Mouse (Mus musculus): ENCODE data around the gene Dnah17. TPM values are rescaled to one million over a fixed set of nuclear protein-coding genes. Genes with fewer than 3 reads are reported as not detected.

The Dnah17 gene
- total RNA-seq, 2 experiments from 2014 or later: 0.02 to 0.07 TPM

Small RNAs within 50 kb of the gene (microRNA-seq; reads per million reads assigned to microRNA genes)
- gene Mir6933: 0 to 0.64 reads per million in 2 experiments

Other genes with a start within 250 kb of the Dnah17 start
- 1 to 10 TPM; 6.2 to 9.8 TPM for gene Socs3, start 160.6 kb downstream of the Dnah17 start, total RNA-seq (2021)
- 10 to 100 TPM; 17.8 to 21.6 TPM for gene Pgs1, start 144.3 kb downstream of the Dnah17 start, total RNA-seq (2021)
- 10 to 100 TPM; 26.4 to 30.7 TPM for gene Cyth1, start 118.0 kb upstream of the Dnah17 start, total RNA-seq (2021)
- 10 to 100 TPM in 1 of 2 experiments, 1 to 10 TPM in 1; 9.7 to 14.1 TPM for gene Usp36, start 159.6 kb upstream of the Dnah17 start, total RNA-seq (2021)
- gene Cep295nl, start 211.9 kb upstream of the Dnah17 start, total RNA-seq (2021): 1 to 10 TPM; 1.2 to 2.7 TPM
- gene Timp2, start 225.1 kb upstream of the Dnah17 start, total RNA-seq (2021): 100 to 1,000 TPM; 151 to 185 TPM

All from gastrocnemius, postnatal 10 days (tissue).